Mouse (Mus musculus): Measurements from ENCODE around the gene Kcnip3. TPM values are rescaled to one million over a fixed set of nuclear protein-coding genes. Genes with fewer than 3 reads are reported as not detected.

Kcnip3 gene
- polyA plus RNA-seq (2014; fragmentation: Nextera tagmentation; extraction: Ambion mirVana), result 5.6 and 6.1 TPM in 2 replicates

GRCm38 (mm10) chr2:127522006-127522441 lies at the start of gene Kcnip3:
Kcnip3 (minus strand) TSS chr2:127522094.
- peak; percentile 83 for ATAC-seq (ENCODE audit: low read depth)
- H3K27me3 ChIP-seq (replicated peaks; ENCODE audit: control insufficient read depth, insufficient read depth, low read length), result no peaks in the 10 kb centered on the region
- 1% methylated on average over 10 of the region's 10 CpGs for WGBS
- peaks cover 14% of the 10 kb centered on the region for H3K4me1 ChIP-seq (ENCODE audit: control insufficient read depth, insufficient read depth, low read length)
- peak; percentile 75 for DNase-seq (ENCODE audit: low spot score)
- peak within 1 kb of the TSS; percentile 17; the same call in 1 of the 2 replicates for H3K4me3 ChIP-seq (ENCODE audit: low read depth, low read length)
- peak within 1 kb of the TSS; percentile 49 for H3K4me2 ChIP-seq (ENCODE audit: low read depth, low read length)
- H3K9me3 ChIP-seq (ENCODE audit: control insufficient read depth, low read length), result no peaks in the 10 kb centered on the region
- peak within 1 kb of the TSS; percentile 37; the same call in 1 of the 2 replicates for H3K9ac ChIP-seq (ENCODE audit: low read depth, low read length)
- 0 out of 2 replicates have a peak within 1 kb of the TSS, but pooled peaks have one; percentile 21 for H3K27ac ChIP-seq (replicated peaks; ENCODE audit: low read depth, low read length)
- H3K36me3 ChIP-seq (ENCODE audit: control insufficient read depth, insufficient read depth, low read length), result no peaks in the 10 kb centered on the region

- Histone ChIP-seq H3K4me3 (ENCODE audit: low read depth, low read length) (peak overlapping the region; percentile 5; the same call in 1 of the 2 replicates), H3K9ac (ENCODE audit: low read depth, low read length) (no peak overlapping the region), H3K27ac (replicated peaks; ENCODE audit: low read depth, low read length) (no peak overlapping the region), H3K9me3 (ENCODE audit: control insufficient read depth, low read length) (no peaks in the 10 kb centered on the region), H3K27me3 (replicated peaks; ENCODE audit: control insufficient read depth, insufficient read depth, low read length) (0 out of 2 replicates have a peak, but pooled peaks cover 3% of the 10 kb centered on the region), H3K4me1 (ENCODE audit: control insufficient read depth, insufficient read depth, low read length) (no peaks in the 10 kb centered on the region), H3K36me3 (ENCODE audit: control insufficient read depth, insufficient read depth, low read length) (no peaks in the 10 kb centered on the region), H3K4me2 (ENCODE audit: low read depth, low read length) (peak overlapping the region; percentile 35)
- ATAC-seq (ENCODE audit: low read depth) (peak; percentile 99), DNase-seq (ENCODE audit: low spot score) (peak; percentile 94)
- WGBS, result 17% methylated on average over 18 of the region's 18 CpGs
Observed at GRCm38 (mm10) chr2:127559070-127559966, 37.4 kb upstream of the Kcnip3 start.

- H3K4me2 ChIP-seq (ENCODE audit: low read depth, low read length), result no peak overlapping the region
- no peak overlapping the region for H3K4me3 ChIP-seq (ENCODE audit: low read depth, low read length)
- no peak overlapping the region for H3K27ac ChIP-seq (replicated peaks; ENCODE audit: low read depth, low read length)
- peak; percentile 26 for DNase-seq (ENCODE audit: low spot score)
- no peak overlapping the region for H3K9ac ChIP-seq (ENCODE audit: low read depth, low read length)
- 38% methylated on average over 5 of the region's 5 CpGs for whole genome bisulfite sequencing
- no peaks in the 10 kb centered on the region for H3K27me3 ChIP-seq (replicated peaks; ENCODE audit: control insufficient read depth, insufficient read depth, low read length)
- H3K9me3 ChIP-seq (ENCODE audit: control insufficient read depth, low read length), result no peaks in the 10 kb centered on the region
- no peaks in the 10 kb centered on the region for H3K4me1 ChIP-seq (ENCODE audit: control insufficient read depth, insufficient read depth, low read length)
- no peaks in the 10 kb centered on the region for H3K36me3 ChIP-seq (ENCODE audit: control insufficient read depth, insufficient read depth, low read length)
- ATAC-seq (ENCODE audit: low read depth), result no peak
Observed at GRCm38 (mm10) chr2:127551078-127551477, 29.2 kb upstream of the Kcnip3 start.

- Histone ChIP-seq H3K4me2 (ENCODE audit: low read depth, low read length) (no peak overlapping the region), H3K4me3 (ENCODE audit: low read depth, low read length) (no peak overlapping the region), H3K9me3 (ENCODE audit: control insufficient read depth, low read length) (no peaks in the 10 kb centered on the region), H3K9ac (ENCODE audit: low read depth, low read length) (no peak overlapping the region), H3K4me1 (ENCODE audit: control insufficient read depth, insufficient read depth, low read length) (no peaks in the 10 kb centered on the region), H3K27me3 (replicated peaks; ENCODE audit: control insufficient read depth, insufficient read depth, low read length) (no peaks in the 10 kb centered on the region), H3K36me3 (ENCODE audit: control insufficient read depth, insufficient read depth, low read length) (no peaks in the 10 kb centered on the region), H3K27ac (replicated peaks; ENCODE audit: low read depth, low read length) (no peak overlapping the region)
- DNase-seq (ENCODE audit: low spot score) (no peak), ATAC-seq (ENCODE audit: low read depth) (no peak)
- 80% methylated on average over 1 of the region's 1 CpGs for WGBS
Observed at GRCm38 (mm10) chr2:127550446-127550845, 28.6 kb upstream of the Kcnip3 start.

- no peak for ATAC-seq (ENCODE audit: low read depth)
- Histone ChIP-seq H3K4me1 (ENCODE audit: control insufficient read depth, insufficient read depth, low read length) (no peaks in the 10 kb centered on the region), H3K4me2 (ENCODE audit: low read depth, low read length) (no peak overlapping the region), H3K27me3 (replicated peaks; ENCODE audit: control insufficient read depth, insufficient read depth, low read length) (no peaks in the 10 kb centered on the region), H3K9ac (ENCODE audit: low read depth, low read length) (no peak overlapping the region), H3K9me3 (ENCODE audit: control insufficient read depth, low read length) (no peaks in the 10 kb centered on the region), H3K4me3 (ENCODE audit: low read depth, low read length) (no peak overlapping the region), H3K36me3 (ENCODE audit: control insufficient read depth, insufficient read depth, low read length) (no peaks in the 10 kb centered on the region), H3K27ac (replicated peaks; ENCODE audit: low read depth, low read length) (no peak overlapping the region)
- no peak for DNase-seq (ENCODE audit: low spot score)
Observed at GRCm38 (mm10) chr2:127549711-127550110, 27.8 kb upstream of the Kcnip3 start.

GRCm38 (mm10) chr2:127548342-127549074 lies 26.6 kb upstream of the Kcnip3 start:
- 71% methylated on average over 5 of the region's 5 CpGs for WGBS
- no peak overlapping the region for H3K4me2 ChIP-seq (ENCODE audit: low read depth, low read length)
- no peak overlapping the region for H3K9ac ChIP-seq (ENCODE audit: low read depth, low read length)
- H3K36me3 ChIP-seq (ENCODE audit: control insufficient read depth, insufficient read depth, low read length), result no peaks in the 10 kb centered on the region
- DNase-seq (ENCODE audit: low spot score), result no peak
- H3K27ac ChIP-seq (replicated peaks; ENCODE audit: low read depth, low read length), result no peak overlapping the region
- no peak overlapping the region for H3K4me3 ChIP-seq (ENCODE audit: low read depth, low read length)
- 0 out of 2 replicates have a peak, but pooled peaks cover under 1% of the 10 kb centered on the region for H3K27me3 ChIP-seq (replicated peaks; ENCODE audit: control insufficient read depth, insufficient read depth, low read length)
- ATAC-seq (ENCODE audit: low read depth), result no peak
- no peaks in the 10 kb centered on the region for H3K4me1 ChIP-seq (ENCODE audit: control insufficient read depth, insufficient read depth, low read length)
- no peaks in the 10 kb centered on the region for H3K9me3 ChIP-seq (ENCODE audit: control insufficient read depth, low read length)

- Histone ChIP-seq H3K27ac (replicated peaks; ENCODE audit: low read depth, low read length) (no peak overlapping the region), H3K4me3 (ENCODE audit: low read depth, low read length) (no peak overlapping the region), H3K27me3 (replicated peaks; ENCODE audit: control insufficient read depth, insufficient read depth, low read length) (peaks cover 51% of the 10 kb centered on the region), H3K9me3 (ENCODE audit: control insufficient read depth, low read length) (no peaks in the 10 kb centered on the region), H3K36me3 (ENCODE audit: control insufficient read depth, insufficient read depth, low read length) (no peaks in the 10 kb centered on the region), H3K9ac (ENCODE audit: low read depth, low read length) (no peak overlapping the region), H3K4me1 (ENCODE audit: control insufficient read depth, insufficient read depth, low read length) (no peaks in the 10 kb centered on the region), H3K4me2 (ENCODE audit: low read depth, low read length) (peak overlapping the region; percentile 31; the same call in 1 of the 2 replicates)
- ATAC-seq (ENCODE audit: low read depth) (no peak), DNase-seq (ENCODE audit: low spot score) (no peak)
- WGBS, result 86% methylated on average over 2 of the region's 2 CpGs
Observed at GRCm38 (mm10) chr2:127541697-127542096, 19.8 kb upstream of the Kcnip3 start.

- ATAC-seq (ENCODE audit: low read depth), result peak; percentile 82; the same call in 1 of the 2 replicates
Observed at GRCm38 (mm10) chr2:127541185-127541584, 19.3 kb upstream of the Kcnip3 start, which contains the start of gene Prom2. Prom2 (minus strand) TSS chr2:127541467.

More at GRCm38 (mm10) chr2:127541185-127541584, 19.3 kb upstream of the Kcnip3 start, which contains the start of gene Prom2:
- no peak within 1 kb of the TSS for H3K27ac ChIP-seq (replicated peaks; ENCODE audit: low read depth, low read length)
- no peaks in the 10 kb centered on the region for H3K4me1 ChIP-seq (ENCODE audit: control insufficient read depth, insufficient read depth, low read length)
- peaks cover 51% of the 10 kb centered on the region for H3K27me3 ChIP-seq (replicated peaks; ENCODE audit: control insufficient read depth, insufficient read depth, low read length)
- peak within 1 kb of the TSS; percentile 31 for H3K4me2 ChIP-seq (ENCODE audit: low read depth, low read length)
- no peaks in the 10 kb centered on the region for H3K9me3 ChIP-seq (ENCODE audit: control insufficient read depth, low read length)
- H3K9ac ChIP-seq (ENCODE audit: low read depth, low read length), result peak within 1 kb of the TSS; percentile 45
- WGBS, result 4% methylated on average over 11 of the region's 29 CpGs
- no peaks in the 10 kb centered on the region for H3K36me3 ChIP-seq (ENCODE audit: control insufficient read depth, insufficient read depth, low read length)
- peak; percentile 39 for DNase-seq (ENCODE audit: low spot score)
- H3K4me3 ChIP-seq (ENCODE audit: low read depth, low read length), result peak within 1 kb of the TSS; percentile 26

All from embryonic facial prominence, embryonic 14.5 days (tissue).